Mouse (Mus musculus) lung, postnatal 25 days (tissue): ENCODE measurements at regions not wholly inside any gene's neighbourhood (a gene's known extent, or its start where the extent isn't known, plus 50 kb on each side); places are given as distances from the start of the nearest gene placed in this dataset.
"Not testable (repeated sequence)": the region's sequence is repeated elsewhere in the genome, so short reads cannot be mapped to it uniquely, and the experiment has no call there.

Experiments used
- DNase-seq: peaks from one replicate; pipeline ENCODE4 v3.0.0; 2022; ENCODE audit warnings: low spot score

DNA sequence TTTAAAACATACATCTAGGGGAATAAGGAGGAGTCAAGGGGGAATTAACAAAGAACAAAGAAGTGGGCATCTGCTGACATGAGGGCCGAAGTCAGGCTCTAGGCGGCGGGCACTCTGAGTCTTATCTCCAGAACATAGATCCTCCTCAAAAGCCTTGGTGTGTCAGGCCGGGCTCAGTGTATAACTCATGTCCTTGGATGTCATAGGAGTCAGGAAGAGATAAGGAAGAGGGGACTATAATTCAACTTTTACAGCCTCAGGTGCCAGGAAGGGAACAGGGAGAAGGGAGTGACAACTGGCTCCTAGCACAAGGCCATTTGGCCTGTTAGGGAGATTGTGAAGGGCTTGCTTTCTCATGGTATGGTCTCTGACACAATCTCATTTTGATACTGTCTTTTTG lies 185.9 kb upstream of the Ube2e2 start:
- not testable (repeated sequence) for DNase-seq

GRCm38 (mm10) chr14:19041984-19042760 lies 148.1 kb upstream of the Ube2e2 start:
- peak; percentile 24 for DNase-seq

DNA sequence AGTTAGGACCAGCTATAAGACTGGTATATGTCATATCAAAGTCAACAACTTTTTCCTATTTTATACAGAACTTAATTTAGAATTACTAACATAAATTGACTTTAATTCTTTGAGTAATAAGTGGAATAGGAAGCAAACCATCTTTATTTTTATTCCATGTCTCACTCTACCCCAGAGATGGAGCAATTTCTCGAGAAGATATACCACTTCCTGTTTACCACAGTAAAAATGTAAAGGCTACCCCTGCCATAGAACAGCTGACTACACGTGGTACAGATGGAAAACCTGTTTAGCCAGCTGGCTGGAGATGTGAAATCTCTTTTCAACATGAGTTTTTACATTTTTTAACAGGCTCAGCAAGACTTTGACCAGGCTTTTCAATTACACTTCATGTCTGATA lies 126.0 kb upstream of the Ube2e2 start:
- no peak for DNase-seq

DNA sequence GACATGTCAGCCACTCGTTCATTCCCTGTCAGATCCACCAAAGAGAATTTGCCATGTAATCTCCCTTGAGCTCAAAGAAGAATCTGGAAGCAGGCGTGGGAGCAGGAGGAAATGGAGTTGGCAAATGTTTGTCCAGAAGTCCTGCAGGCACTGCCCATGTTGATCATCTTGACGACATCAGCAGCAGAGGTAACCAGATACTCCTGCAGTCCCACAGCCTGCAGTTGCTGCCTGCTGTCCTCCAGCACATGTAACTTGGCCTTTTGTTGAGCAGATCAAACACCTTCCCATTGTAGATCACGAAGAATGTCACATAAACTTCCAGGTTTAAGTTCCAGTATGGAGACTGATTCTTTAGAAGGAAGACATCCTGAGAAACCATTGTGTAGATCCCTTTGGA lies 121.3 kb upstream of the Ube2e2 start:
- DNase-seq = no peak

DNA sequence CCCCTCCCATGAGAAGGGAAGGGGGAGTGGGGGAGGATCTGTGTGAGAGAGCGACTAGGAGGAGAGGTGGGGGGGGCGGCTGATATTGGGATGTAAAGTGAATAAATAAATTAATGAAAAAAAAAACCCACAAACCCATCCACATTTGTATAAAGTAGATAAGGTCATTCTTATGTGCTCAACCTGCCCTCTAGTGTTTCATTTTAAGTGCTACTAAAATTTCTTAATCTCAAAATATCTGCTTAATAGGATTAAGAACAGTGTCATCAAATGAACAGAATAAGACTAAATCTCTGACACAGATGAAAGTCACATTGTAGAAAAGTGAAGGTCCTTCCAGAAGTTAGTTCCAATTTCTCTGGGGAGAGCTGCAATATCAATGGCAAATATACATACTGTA lies 119.5 kb upstream of the Ube2e2 start:
- DNase-seq = not testable (repeated sequence)

DNA sequence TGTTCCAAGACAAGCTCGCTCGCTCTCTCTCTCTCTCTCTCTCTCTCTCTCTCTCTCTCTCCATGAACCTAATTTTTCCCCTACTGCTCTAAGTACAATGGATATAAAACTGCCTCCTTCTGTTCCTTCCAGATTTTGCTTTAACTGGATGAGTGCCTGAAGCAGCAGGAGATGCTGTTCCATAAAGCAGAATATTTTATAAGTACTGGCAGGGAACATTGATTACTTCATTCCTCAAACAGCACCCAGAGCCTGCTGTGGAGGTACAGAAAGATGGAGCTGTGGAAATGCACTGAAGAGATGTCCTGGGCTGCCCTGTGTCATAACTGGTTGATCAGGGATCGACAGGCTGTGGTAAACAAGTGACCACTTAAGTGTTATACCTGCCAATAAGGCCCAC lies 89.8 kb upstream of the Ube2e2 start:
- DNase-seq = no peak

- DNase-seq = no peak
These were observed 69.8 kb upstream of the Ube2e2 start for GRCm38 (mm10) chr14:18963864-18964263.

GRCm38 (mm10) chr14:18963287-18963686 lies 69.2 kb upstream of the Ube2e2 start:
- DNase-seq = no peak
